Mouse (Mus musculus) cerebellum, adult 11-12 months (tissue): Measurements from ENCODE around the gene Gm47996.
"Not testable (repeated sequence)": the region's sequence is repeated elsewhere in the genome, so short reads cannot be mapped to it uniquely, and the experiment has no call there.

Source experiments
- DNase-seq: peaks from one replicate; pipeline ENCODE4 v3.0.0; 2022

The Gm47996 gene

DNA sequence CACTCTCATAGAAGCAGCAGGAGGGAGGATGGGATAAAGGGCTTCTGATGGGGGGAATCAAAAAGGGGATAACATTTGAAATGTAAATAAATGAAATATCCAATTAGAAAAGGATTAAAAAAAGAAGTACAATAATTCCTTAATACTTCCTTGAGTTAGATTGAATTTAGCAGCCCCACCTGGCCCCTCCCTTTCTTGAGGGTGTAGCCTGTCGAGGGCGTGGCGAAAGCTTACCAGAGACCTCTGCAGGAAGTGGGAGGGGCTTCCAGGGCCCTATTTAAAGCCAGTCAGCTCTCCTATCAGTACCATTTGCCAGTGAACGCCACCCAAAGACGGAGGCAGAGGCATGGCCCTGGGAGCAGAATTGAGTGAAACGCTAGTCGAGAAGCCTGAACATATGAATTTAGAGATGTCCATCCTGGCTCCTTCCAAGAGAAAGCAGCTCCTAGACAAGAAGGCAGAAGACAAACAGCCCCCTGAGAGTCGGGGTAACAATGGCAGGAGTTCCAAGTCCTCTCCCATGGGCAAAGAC, at the start of gene Gm47996:
Gene Gm47996, plus strand, starts transcription at position 308 of the 532 bp plus-strand sequence.
- not testable (repeated sequence) for DNase-seq

DNA sequence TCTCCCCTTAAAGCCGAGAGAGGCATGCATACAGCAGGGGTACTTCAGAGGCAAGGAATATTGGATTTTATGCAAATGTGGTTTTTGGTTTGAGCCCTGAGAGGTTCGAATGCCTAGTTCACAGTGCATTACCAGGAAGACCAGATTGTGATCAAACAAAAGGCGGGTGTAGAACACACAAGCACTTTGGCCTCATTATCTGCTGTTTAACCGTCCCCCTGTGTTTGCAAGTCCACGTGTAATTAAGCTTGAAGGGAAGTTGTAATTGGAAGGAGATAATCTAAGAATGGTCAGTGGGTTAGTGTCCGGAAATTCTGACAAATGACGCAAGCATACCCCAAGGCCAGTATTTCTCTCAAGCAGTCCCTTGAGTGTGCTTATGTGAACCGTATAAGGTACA, 43.9 kb upstream of the Gm47996 start:
- no peak for DNase-seq

DNA sequence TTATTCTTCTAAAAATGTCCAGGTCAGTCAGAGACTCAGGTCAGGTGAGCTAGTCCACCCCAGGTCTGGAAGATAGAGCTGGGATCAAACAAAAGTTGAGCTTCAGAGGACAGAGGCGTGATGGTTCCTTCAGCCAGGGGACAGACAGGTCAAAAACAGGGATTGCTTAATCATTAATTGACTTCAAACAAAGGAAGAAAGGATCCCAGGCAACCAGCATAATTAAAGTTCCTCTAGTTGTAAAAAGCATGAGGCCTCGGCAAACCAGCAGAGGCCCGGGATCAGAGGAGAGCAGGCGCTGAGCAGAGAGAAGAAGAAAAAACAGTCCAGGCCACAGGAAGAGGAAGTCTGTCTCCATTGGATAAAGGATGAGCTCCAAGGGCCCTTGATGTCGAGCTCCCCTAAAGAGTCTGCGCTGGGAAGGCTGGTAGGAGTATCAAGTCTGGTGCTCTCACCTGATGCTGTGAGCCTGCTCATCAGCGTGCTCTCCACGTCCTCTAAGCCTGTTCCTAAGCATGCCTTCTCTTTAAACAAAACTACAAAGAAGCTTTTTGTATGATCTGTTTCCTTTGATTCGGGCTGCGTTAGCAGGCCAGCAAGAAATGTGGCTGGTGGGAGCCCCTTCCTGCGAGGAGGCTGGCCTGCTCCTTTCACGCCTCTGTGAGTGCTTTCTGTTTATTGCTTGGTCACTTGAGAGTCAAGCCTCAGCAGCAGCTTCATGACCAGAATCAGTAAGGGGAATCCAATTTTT, 42.5 kb upstream of the Gm47996 start:
- no peak for DNase-seq

DNA sequence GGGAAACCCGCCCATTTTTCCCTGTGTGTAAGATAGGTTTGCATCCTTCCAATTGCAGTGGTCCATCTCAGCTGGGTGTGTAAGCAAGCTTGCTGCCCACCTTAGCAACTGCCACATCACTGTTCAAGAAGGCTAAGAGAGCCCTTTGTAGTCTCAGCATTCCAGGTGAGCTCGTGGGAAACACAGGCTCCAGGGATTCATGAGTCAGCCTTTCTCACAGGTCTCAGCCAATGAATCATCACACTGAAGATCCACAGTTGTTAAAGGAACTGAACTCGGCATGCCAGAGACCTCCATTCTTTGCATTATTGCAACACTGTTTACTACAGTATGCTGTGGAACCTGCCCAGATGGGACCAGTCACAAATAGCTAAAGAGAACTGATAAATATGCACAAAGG, 41.3 kb upstream of the Gm47996 start:
- no peak for DNase-seq

DNA sequence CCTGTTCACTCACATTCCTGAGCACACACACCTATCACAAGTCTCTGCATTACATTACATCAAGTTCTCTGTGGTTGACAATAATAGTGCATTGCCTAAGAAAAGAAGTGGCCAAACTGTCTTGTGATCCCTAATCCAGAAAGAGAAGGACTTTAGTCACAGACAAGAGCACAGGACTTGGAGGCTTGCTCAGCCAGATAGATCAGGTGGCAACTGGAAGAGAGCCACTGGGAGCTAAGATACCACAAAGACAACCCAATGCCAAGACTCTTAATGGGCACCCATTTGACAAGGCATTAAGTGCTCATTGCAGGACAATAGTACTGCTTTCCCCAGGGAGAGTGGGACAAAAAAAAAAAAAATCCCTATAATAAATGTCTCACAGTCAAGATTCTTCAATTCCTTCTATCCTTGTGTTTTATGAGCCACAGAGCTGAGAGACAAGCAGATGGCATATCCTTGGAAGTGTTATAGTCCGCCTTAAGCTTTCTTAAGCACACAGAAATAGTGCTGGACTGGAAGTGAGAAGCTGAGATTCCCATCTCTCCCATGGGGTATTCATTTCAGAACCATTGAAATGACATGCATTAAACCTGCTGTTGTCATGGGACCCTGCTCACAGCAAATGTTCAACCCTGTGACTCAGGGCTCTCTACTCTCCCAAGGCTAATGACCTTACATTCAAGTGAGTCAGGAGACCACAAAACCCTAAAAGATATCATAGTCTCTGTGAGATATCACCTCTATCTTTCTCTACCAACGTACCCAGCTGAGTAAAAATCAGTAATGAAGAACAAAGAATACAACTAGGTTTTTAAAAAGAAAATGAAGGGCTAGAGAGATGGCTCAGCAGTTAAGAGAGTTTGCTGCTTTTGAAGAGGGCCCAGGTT, 38.1 kb upstream of the Gm47996 start:
- DNase-seq: no peak

DNA sequence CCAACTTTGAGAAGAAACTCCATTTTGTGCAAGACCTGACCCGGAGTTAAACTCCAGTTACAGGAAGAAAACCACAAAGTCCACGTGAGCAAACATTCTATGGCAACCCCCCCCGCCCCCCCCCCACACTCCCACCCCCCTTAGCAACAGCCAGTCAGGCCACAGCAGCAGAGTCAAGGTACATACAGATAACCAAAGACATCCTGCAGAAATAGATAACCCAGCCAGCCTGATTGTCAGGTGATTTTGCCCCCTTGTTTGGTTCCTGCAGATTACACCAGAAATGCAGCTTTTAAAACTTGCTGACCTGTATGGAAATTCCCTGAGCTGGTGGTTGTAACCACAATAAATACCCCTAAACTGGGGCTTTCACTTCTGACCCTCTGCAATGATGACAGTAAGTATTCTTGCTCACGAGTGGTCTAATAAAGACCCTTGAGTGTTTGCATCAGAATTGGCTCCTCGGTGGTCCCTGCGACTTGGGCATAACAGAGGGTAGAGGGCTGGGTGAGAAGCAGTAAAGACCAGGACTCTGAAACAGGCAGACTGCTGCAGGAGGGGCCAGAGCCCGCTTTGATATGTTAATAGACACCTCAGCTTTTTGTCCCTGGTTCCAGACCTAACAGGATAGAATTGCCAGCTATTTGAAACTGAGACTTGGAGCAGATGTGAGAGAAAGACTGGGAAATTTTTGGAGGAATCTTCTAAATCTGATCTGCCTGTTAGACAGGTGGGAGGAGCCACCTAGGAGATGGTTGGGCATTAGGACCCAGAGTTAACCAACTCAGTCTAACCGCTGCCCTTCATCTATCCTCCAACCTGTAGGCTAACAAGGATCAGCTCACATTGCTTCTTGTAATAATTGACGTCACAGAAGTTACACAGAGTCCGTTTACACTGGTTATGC, 32.6 kb upstream of the Gm47996 start:
- no peak for DNase-seq

DNA sequence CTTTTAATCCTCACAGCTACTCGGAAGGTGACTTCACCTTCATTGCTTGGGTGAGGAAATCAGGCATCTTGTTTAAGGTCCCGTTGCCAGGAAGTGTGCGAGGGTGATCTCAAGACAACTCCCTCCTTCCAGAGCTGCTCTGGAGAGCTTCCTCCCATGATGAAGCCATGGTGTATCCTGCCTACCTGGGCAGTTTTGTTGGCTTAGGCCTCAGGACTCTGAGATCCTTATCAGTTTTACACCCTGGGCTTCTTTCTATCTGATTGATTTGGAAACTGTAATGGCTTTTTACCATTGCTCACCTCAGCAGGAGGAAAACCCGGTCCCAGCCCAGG, 32.0 kb upstream of the Gm47996 start:
- DNase-seq: no peak

DNA sequence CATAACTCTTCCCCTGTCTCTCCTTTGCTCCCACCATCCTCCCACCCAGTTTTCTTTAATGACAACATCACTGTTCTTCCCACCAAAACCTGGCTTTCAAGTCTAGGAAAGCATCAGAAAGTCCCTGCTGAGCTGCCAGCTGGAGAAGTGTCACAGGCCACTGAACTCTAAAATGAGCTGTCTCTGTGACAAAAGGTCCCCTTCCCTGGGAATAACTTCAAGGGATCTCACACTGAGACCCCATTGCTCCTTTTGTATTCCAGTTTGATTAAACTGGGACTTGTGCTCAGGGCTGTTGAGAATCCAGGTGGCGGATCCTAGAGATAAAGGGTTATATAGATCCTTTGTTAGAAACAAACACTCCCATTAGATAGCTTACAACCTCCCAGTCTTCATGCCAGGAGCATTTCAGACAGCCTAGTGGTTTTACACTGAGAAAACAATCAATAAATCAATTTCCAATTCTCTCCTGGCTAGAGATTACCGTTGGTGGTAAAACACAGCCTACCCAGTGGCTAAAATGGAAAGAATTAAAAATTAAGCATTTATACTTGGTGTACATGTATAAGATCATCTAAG, 31.3 kb upstream of the Gm47996 start:
- DNase-seq: no peak

DNA sequence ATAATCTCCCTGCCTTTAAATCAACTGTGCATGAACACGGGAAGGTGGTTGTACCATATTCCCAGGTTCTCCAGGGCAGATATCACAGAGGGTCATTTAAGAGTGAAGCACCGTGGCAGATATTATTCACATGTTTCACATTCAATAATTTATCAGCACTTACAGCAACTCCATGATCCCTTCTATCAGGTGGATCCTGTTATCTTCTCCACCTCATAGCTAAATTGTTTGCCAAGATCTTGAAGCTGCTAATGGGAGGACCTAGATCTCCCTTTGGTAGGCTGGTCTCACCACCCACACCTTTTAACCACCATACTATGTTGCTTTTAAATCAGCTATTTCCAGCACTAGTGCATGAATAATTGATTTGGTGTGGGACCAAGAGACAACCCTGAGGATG, 29.8 kb upstream of the Gm47996 start:
- DNase-seq: no peak

DNA sequence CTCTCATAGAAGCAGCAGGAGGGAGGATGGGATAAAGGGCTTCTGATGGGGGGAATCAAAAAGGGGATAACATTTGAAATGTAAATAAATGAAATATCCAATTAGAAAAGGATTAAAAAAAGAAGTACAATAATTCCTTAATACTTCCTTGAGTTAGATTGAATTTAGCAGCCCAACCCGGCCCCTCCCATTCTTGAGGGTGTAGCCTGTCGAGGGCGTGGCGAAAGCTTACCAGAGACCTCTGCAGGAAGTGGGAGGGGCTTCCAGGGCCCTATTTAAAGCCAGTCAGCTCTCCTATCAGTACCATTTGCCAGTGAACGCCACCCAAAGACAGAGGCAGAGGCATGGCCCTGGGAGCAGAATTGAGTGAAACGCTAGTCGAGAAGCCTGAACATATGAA, 27.7 kb upstream of the Gm47996 start, which contains the start of gene Gm47985:
Gene Gm47985, plus strand, starts transcription at position 272 of the 400 bp plus-strand sequence.
- not testable (repeated sequence) for DNase-seq

DNA sequence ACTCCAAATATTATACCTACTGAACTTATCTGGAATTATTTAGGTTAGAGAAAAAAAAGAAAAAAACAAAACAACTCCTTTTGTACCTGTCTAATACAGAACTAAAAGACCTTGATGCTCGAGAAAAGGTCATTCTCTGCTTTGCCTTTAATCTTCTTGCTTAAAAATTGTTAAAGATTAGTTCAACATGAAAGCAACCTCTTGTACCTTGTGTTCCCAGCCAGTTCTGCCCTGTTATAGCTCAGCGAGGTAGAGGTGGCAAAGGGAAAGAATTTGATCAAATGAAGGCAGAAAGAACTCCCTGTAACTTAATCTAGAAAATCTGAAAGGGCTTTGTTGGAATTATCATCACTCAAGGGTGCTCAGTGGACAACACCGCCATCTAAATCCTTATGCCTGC, 23.7 kb upstream of the Gm47996 start:
- not testable (repeated sequence) for DNase-seq

DNA sequence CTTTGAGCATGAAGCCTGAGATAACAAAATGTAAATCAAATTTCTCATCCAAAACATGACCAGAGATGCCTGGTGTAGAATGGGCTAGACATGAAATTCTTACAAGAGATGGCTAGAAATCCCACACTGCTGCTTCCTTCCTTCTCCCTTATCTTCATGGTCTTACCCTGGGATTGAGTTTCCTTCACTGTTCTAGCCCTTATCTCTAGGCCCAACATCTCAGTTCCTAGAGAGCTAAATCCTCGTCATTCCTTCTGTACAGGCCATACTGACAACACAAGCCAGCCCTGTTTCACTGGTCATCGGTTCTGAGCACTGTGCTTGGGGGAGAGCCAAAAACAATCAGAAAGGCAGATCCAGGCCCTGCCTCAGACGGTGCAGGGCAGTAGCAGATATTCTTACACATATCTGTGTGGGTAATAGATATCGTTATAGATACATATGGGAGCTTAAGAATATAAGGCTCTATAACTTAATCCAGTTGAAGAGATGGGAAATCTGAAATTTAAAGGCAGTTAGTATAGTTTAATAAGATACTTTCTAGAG, 23.0 kb upstream of the Gm47996 start:
- DNase-seq: not testable (repeated sequence)

DNA sequence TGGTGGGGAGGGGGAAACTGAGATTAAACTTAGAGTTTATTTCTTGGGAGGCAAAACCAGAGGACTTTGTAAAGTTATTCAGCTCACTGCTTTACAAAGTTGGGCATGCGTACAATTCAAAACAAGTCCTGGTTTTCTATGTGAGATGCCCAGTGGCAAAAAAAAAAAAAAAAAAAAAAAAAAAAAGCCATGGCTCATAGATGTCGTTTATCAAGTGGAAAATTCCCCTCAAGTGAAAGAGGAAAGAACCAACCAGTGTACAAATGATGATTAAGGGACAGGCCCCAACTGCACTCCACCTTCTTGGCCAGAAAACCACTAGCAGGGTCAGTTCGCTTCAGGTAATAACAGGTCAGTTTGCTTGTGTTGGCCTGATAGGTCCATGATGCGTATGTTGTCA, 21.5 kb upstream of the Gm47996 start:
- no peak for DNase-seq

DNA sequence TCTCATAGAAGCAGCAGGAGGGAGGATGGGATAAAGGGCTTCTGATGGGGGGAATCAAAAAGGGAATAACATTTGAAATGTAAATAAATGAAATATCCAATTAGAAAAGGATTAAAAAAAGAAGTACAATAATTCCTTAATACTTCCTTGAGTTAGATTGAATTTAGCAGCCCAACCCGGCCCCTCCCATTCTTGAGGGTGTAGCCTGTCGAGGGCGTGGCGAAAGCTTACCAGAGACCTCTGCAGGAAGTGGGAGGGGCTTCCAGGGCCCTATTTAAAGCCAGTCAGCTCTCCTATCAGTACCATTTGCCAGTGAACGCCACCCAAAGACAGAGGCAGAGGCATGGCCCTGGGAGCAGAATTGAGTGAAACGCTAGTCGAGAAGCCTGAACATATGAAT, 17.9 kb upstream of the Gm47996 start, which contains the start of gene Gm8947:
Gene Gm8947, plus strand, starts transcription at position 302 of the 400 bp plus-strand sequence.
- not testable (repeated sequence) for DNase-seq

DNA sequence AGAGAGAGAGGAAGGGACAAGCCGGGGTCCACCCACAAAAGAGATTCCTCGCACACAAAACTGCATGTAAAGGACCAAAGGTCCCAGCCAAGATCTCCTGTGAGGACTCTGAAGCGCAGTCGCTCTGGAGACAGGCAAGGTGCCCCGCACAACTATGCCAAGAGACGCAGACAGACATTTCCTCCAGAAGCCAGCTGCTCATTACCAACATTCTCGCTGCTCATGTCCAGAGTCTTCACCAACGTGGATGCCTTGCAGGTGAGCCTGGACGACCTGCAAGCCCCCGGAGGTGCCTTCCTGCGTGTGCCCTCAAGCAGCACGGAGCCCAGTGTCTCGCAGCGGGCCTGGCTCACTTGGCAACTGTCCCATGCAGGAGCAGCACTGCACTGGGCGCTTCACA, 17.2 kb upstream of the Gm47996 start:
- DNase-seq: not testable (repeated sequence)

DNA sequence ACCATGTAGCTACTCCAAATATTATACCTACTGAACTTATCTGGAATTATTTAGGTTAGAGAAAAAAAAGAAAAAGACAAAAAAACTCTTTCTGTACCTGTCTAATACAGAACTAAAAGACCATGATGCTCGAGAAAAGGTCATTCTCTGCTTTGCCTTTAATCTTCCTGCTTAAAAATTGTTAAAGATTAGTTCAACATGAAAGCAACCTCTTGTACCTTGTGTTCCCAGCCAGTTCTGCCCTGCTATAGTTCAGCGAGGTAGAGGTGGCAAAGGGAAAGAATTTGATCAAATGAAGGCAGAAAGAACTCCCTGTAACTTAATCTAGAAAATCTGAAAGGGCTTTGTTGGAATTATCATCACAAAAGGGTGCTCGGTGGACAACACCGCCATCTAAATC, 13.9 kb upstream of the Gm47996 start:
- not testable (repeated sequence) for DNase-seq

DNA sequence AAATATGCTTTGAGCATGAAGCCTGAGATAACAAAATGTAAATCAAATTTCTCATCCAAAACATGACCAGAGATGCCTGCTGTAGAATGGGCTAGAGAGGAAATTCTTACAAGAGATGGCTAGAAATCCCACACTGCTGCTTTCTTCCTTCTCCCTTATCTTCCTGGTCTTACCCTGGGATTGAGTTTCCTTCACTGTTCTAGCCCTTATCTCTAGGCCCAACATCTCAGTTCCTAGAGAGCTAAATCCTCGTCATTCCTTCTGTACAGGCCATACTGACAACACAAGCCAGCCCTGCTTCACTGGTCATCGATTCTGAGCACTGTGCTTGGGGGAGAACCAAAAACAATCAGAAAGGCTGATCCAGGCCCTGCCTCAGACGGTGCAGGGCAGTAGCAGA, 13.2 kb upstream of the Gm47996 start:
- DNase-seq: not testable (repeated sequence)

DNA sequence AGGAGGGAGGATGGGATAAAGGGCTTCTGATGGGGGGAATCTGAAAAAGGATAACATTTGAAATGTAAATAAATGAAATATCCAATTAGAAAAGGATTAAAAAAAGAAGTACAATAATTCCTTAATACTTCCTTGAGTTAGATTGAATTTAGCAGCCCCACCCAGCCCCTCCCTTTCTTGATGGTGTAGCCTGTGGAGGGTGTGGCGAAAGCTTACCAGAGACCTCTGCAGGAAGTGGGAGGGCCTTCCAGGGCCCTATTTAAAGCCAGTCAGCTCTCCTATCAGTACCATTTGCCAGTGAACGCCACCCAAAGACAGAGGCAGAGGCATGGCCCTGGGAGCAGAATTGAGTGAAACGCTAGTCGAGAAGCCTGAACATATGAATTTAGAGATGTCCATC, 11.8 kb upstream of the Gm47996 start, which contains the start of gene Gm47995:
Gene Gm47995, plus strand, starts transcription at position 329 of the 400 bp plus-strand sequence.
- not testable (repeated sequence) for DNase-seq

DNA sequence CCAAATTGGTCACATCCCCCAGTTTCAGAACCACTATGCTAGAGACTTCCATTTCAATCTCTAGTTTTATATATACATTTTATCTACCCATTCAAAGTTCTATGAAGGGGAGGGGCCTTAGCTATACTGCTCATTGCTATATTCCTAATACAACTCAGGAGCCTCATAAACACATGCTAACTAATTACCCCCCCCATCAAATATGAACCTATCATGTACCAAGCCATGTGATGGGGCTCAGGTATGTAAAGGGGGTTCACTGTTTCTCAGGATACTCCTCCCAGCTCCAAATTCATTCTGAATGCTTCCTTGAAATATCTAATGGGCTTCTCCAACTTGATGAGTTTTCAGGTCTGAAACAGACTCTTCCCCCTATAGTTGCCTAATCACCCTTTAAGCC, 9.3 kb upstream of the Gm47996 start:
- DNase-seq: not testable (repeated sequence)

DNA sequence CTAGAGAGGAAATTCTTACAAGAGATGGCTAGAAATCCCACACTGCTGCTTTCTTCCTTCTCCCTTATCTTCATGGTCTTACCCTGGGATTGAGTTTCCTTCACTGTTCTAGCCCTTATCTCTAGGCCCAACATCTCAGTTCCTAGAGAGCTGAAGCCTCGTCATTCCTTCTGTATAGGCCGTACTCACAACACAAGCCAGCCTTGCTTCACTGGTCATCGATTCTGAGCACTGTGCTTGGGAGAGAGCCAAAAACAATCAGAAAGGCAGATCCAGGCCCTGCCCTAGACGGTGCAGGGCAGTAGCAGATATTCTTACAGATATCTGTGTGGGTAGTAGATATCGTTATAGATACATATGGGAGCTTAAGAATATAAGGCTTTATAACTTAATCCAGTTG, 7.2 kb upstream of the Gm47996 start:
- DNase-seq: not testable (repeated sequence)

DNA sequence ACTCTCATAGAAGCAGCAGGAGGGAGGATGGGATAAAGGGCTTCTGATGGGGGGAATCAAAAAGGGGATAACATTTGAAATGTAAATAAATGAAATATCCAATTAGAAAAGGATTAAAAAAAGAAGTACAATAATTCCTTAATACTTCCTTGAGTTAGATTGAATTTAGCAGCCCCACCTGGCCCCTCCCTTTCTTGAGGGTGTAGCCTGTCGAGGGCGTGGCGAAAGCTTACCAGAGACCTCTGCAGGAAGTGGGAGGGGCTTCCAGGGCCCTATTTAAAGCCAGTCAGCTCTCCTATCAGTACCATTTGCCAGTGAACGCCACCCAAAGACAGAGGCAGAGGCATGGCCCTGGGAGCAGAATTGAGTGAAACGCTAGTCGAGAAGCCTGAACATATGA, 6.1 kb upstream of the Gm47996 start, which contains the start of gene 3110040M04Rik:
Gene 3110040M04Rik, plus strand, starts transcription at position 304 of the 400 bp plus-strand sequence.
- DNase-seq: not testable (repeated sequence)

DNA sequence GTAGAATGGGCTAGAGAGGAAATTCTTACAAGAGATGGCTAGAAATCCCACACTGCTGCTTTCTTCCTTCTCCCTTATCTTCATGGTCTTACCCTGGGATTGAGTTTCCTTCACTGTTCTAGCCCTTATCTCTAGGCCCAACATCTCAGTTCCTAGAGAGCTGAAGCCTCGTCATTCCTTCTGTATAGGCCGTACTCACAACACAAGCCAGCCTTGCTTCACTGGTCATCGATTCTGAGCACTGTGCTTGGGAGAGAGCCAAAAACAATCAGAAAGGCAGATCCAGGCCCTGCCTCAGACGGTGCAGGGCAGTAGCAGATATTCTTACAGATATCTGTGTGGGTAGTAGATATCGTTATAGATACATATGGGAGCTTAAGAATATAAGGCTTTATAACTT, 1.4 kb upstream of the Gm47996 start:
- not testable (repeated sequence) for DNase-seq
